8 mouse cellular contexts compared by ENCODE assay signal in the genomic region with DNA sequence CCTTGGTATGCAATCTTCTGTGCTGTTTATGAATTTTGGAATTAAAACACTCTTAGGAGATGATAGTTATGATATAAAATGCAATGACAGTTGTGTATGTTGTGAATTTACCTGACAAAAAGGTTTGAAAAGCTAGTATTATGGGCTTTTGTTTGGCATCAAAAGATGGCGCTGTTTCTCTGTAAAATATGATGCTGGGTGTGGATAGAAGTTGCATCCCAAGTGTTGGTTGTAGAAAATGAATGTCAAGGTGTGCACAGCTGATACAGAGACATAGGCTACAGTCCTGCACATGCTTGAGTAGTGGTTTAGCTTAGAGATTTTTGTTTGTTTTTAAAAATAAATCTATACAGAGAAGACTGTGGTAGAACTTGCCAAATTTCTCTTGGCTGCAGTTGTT.
DNase-seq lines count a peak whose midpoint lies in the region; ATAC-seq and TF ChIP-seq lines count a peak whose summit lies in the region.

No protein-coding gene starts in this region.

- no peaks in the 10 kb centered on the region for H3K36me3 ChIP-seq in heart, postnatal 0 days (replicated peaks; ENCODE audit: control insufficient read depth, insufficient read depth, low read length)
- no peaks in the 10 kb centered on the region for H3K36me3 ChIP-seq in liver, postnatal 0 days (replicated peaks; ENCODE audit: insufficient read depth, low read length)

- peak; percentile 54 for TF ChIP-seq CTCF in heart, postnatal 0 days (IDR thresholded peaks at IDR 0.05; ENCODE audit: low read depth)
- TF ChIP-seq CTCF in liver, postnatal 0 days (IDR thresholded peaks at IDR 0.05; ENCODE audit: low read depth), result peak; percentile 61

- no peaks in the 10 kb centered on the region for H3K4me1 ChIP-seq in heart, postnatal 0 days (ENCODE audit: control insufficient read depth, insufficient read depth)
- H3K4me1 ChIP-seq in liver, postnatal 0 days (ENCODE audit: insufficient read depth), result no peaks in the 10 kb centered on the region

- no peak overlapping the region for H3K4me3 ChIP-seq in heart, postnatal 0 days (ENCODE audit: low read depth, low read length)
- H3K4me3 ChIP-seq in liver, postnatal 0 days (ENCODE audit: low read depth, low read length), result no peak overlapping the region

- H3K27me3 ChIP-seq in heart, postnatal 0 days (ENCODE audit: control insufficient read depth, insufficient read depth, low read length), result no peaks in the 10 kb centered on the region
- no peaks in the 10 kb centered on the region for H3K27me3 ChIP-seq in liver, postnatal 0 days (ENCODE audit: insufficient read depth, low read length)

- intact Hi-C loops in heart, postnatal 36 days (cut with DNase I), result loop anchor here (1.0 kb wide), 1 partner anchor 376 kb away; no protein-coding TSS in a partner anchor

- WGBS in heart, postnatal 0 days, result 36% methylated on average over 1 of the region's 1 CpGs
- WGBS in liver, postnatal 0 days (ENCODE audit: insufficient replicate concordance), result 35% methylated on average over 1 of the region's 1 CpGs

- no peak overlapping the region for H3K4me2 ChIP-seq in heart, postnatal 0 days (ENCODE audit: low read depth, low read length)
- H3K4me2 ChIP-seq in liver, postnatal 0 days (ENCODE audit: low read depth, low read length), result 0 out of 2 replicates have a peak overlapping the region, but pooled peaks have one; percentile 11

- no peak overlapping the region for H3K27ac ChIP-seq in heart, postnatal 0 days (ENCODE audit: low read depth)
- no peak overlapping the region for H3K27ac ChIP-seq in liver, postnatal 0 days (ENCODE audit: low read depth)

- no peak for ATAC-seq in heart, postnatal 0 days (ENCODE audit: insufficient read depth, low read depth)
- peak; percentile 82 for ATAC-seq in liver, postnatal 0 days

- no peak overlapping the region for H3K9ac ChIP-seq in heart, postnatal 0 days (replicated peaks; ENCODE audit: low read depth, low read length)
- no peak overlapping the region for H3K9ac ChIP-seq in liver, postnatal 0 days (replicated peaks)

- TF ChIP-seq EP300 in heart, postnatal 0 days (IDR thresholded peaks at IDR 0.05; ENCODE audit: low read depth), result no peak
- TF ChIP-seq EP300 in liver, postnatal 0 days (IDR thresholded peaks at IDR 0.05; ENCODE audit: low read depth), result no peak

- peak; percentile 33 for DNase-seq in heart, postnatal 0 days (ENCODE audit: low spot score)
- DNase-seq in heart, postnatal 36 days, result no peak
- peak; percentile 4 to 13 for DNase-seq in spleen, postnatal 36 days (ENCODE audit: low spot score in 2 of 2)
- DNase-seq in spleen, adult 18-20 months, result no peak
- DNase-seq in embryo, embryonic 10.5 days (ENCODE audit: low spot score), result peak; percentile 59
- no peak for DNase-seq in liver, postnatal 0 days
- no peak for DNase-seq in urinary bladder, postnatal 10 days (ENCODE audit: low spot score)
- DNase-seq in urinary bladder, postnatal 14 days (ENCODE audit: low spot score), result no peak

- no peaks in the 10 kb centered on the region for H3K9me3 ChIP-seq in heart, postnatal 0 days (replicated peaks; ENCODE audit: control insufficient read depth, low read length)
- H3K9me3 ChIP-seq in liver, postnatal 0 days (ENCODE audit: low read length), result no peaks in the 10 kb centered on the region

Comparison
In these comparisons a context has a peak if more than half of its experiments do, and no peak if none do; other contexts are left out.
1. DNase-seq: peak in heart, postnatal 0 days (single experiment), spleen, postnatal 36 days (2 of 2) and embryo, embryonic 10.5 days (single experiment); none in heart, postnatal 36 days (0 of 2), spleen, adult 18-20 months (0 of 2), liver, postnatal 0 days (single experiment), urinary bladder, postnatal 10 days (single experiment) and urinary bladder, postnatal 14 days (single experiment).